Comparison of ENCODE assay signal across 9 mouse cellular contexts in genomic region chr17:56506417-56507065, GRCm38 (mm10). TPM values are rescaled to one million over a fixed set of nuclear protein-coding genes. Genes with fewer than 3 reads are reported as not detected.
DNase-seq lines count a peak whose midpoint lies in the region; ATAC-seq and TF ChIP-seq lines count a peak whose summit lies in the region.
"Had no signal": no experiment of that assay in that cellular context is flagged by ENCODE, and none has a peak within 500 bp of the region (broad histone marks: within the 10 kb centered on the region; RNA-seq: fewer than 3 reads in every experiment).

No protein-coding gene starts in this region.

- H3K36me3 ChIP-seq in embryonic facial prominence, embryonic 11.5 days (replicated peaks; ENCODE audit: control insufficient read depth, insufficient read depth, low read depth, low read length) = no peaks in the 10 kb centered on the region
- no peaks in the 10 kb centered on the region for H3K36me3 ChIP-seq in hindbrain, embryonic 13.5 days
- H3K36me3 ChIP-seq in midbrain, embryonic 14.5 days (ENCODE audit: control insufficient read depth, insufficient read depth, low read length) = no peaks in the 10 kb centered on the region

- peak overlapping the region; percentile 55; the same call in 1 of the 2 replicates for H3K9ac ChIP-seq in embryonic facial prominence, embryonic 11.5 days (replicated peaks; ENCODE audit: low read length)
- peak overlapping the region; percentile 89 for H3K9ac ChIP-seq in hindbrain, embryonic 13.5 days
- peak overlapping the region; percentile 89; the same call in 1 of the 2 replicates for H3K9ac ChIP-seq in midbrain, embryonic 14.5 days (replicated peaks; ENCODE audit: low read length)

- peak overlapping the region; percentile 81 for H3K4me2 ChIP-seq in embryonic facial prominence, embryonic 11.5 days (ENCODE audit: low read depth, low read length)
- peak overlapping the region; percentile 95 for H3K4me2 ChIP-seq in hindbrain, embryonic 13.5 days
- peak overlapping the region; percentile 99 for H3K4me2 ChIP-seq in midbrain, embryonic 14.5 days (ENCODE audit: low read length)

- peak in 1 of 2 experiments; percentile 11 for DNase-seq in layer of hippocampus, adult 2 months (ENCODE audit: low spot score in 2 of 2)
- DNase-seq in layer of hippocampus, adult 9-11 months = no peak
- no peak for DNase-seq in embryonic facial prominence, embryonic 11.5 days (ENCODE audit: low spot score)
- no peak for DNase-seq in midbrain, embryonic 14.5 days
- DNase-seq in urinary bladder, adult 2 months (ENCODE audit: low spot score) = no peak
- DNase-seq in gastrocnemius, postnatal 25 days = no peak

- no peaks in the 10 kb centered on the region; the same call in 1 of the 2 replicates for H3K9me3 ChIP-seq in embryonic facial prominence, embryonic 11.5 days (replicated peaks; ENCODE audit: control insufficient read depth, low read length)
- H3K9me3 ChIP-seq in hindbrain, embryonic 13.5 days = no peaks in the 10 kb centered on the region
- H3K9me3 ChIP-seq in midbrain, embryonic 14.5 days (ENCODE audit: control insufficient read depth, low read length) = no peaks in the 10 kb centered on the region

- no peak for TF ChIP-seq CTCF in layer of hippocampus, adult 2 months (conservative IDR thresholded peaks at IDR 0.05)

- peak overlapping the region; percentile 98 for H3K27ac ChIP-seq in layer of hippocampus, adult 2 months
- H3K27ac ChIP-seq in embryonic facial prominence, embryonic 11.5 days (replicated peaks; ENCODE audit: low read depth, low read length) = no peak overlapping the region
- peak overlapping the region; percentile 95 for H3K27ac ChIP-seq in hindbrain, embryonic 13.5 days
- H3K27ac ChIP-seq in midbrain, embryonic 14.5 days (replicated peaks; ENCODE audit: low read depth, low read length) = peak overlapping the region; percentile 95

- 60% methylated on average over 15 of the region's 15 CpGs for WGBS in embryonic facial prominence, embryonic 11.5 days
- 55% methylated on average over 15 of the region's 15 CpGs for WGBS in hindbrain, embryonic 13.5 days
- 58% methylated on average over 15 of the region's 15 CpGs for WGBS in midbrain, embryonic 14.5 days

- no peak for ATAC-seq in embryonic facial prominence, embryonic 11.5 days (replicated peaks; ENCODE audit: insufficient number of reproducible peaks, low FRiP score, low TSS enrichment, low read depth)
- peak; percentile 0; the same call in 1 of the 2 replicates for ATAC-seq in hindbrain, embryonic 13.5 days (ENCODE audit: low FRiP score)
- no peak for ATAC-seq in midbrain, embryonic 14.5 days (ENCODE audit: low FRiP score, low TSS enrichment)
- ATAC-seq in CD4-positive, CD25-positive, alpha-beta regulatory T cell, adult 4 months = no peak

- H3K4me1 ChIP-seq in embryonic facial prominence, embryonic 11.5 days (ENCODE audit: control insufficient read depth, insufficient read depth, low read length) = peaks cover 6% of the 10 kb centered on the region; the same call in 1 of the 2 replicates
- peaks cover 66% of the 10 kb centered on the region for H3K4me1 ChIP-seq in hindbrain, embryonic 13.5 days (replicated peaks)
- H3K4me1 ChIP-seq in midbrain, embryonic 14.5 days (ENCODE audit: control insufficient read depth, insufficient read depth, low read length) = peaks cover 21% of the 10 kb centered on the region; the same call in 1 of the 2 replicates

- H3K4me3 ChIP-seq in layer of hippocampus, adult 2 months = no peak overlapping the region
- peak overlapping the region; percentile 40 for H3K4me3 ChIP-seq in embryonic facial prominence, embryonic 11.5 days (ENCODE audit: low read depth, low read length)
- peak overlapping the region; percentile 57 for H3K4me3 ChIP-seq in hindbrain, embryonic 13.5 days
- H3K4me3 ChIP-seq in midbrain, embryonic 14.5 days (replicated peaks; ENCODE audit: low read depth, low read length) = peak overlapping the region; percentile 58

- peaks cover 17% of the 10 kb centered on the region for H3K27me3 ChIP-seq in embryonic facial prominence, embryonic 11.5 days (ENCODE audit: control insufficient read depth, insufficient read depth, low read length)
- peaks cover 24% of the 10 kb centered on the region for H3K27me3 ChIP-seq in hindbrain, embryonic 13.5 days
- H3K27me3 ChIP-seq in midbrain, embryonic 14.5 days (ENCODE audit: control insufficient read depth, insufficient read depth, low read length) = peaks cover 16% of the 10 kb centered on the region

RNA-seq across cellular contexts. Expression of gene Znrf4, which starts 5.7 kb away (rescaled TPM):
- not detected for total RNA-seq in layer of hippocampus, adult 2 months (2021)
- polyA plus RNA-seq in embryonic facial prominence, embryonic 11.5 days (2014; fragmentation: Nextera tagmentation; extraction: Ambion mirVana) = not detected in 2 replicates
- not detected in 2 replicates for polyA plus RNA-seq in hindbrain, embryonic 13.5 days (2015; fragmentation: Nextera tagmentation; extraction: Ambion mirVana)
- not detected in 2 replicates for polyA plus RNA-seq in midbrain, embryonic 14.5 days (2014; fragmentation: Nextera tagmentation; extraction: Ambion mirVana)
- not detected in 2 replicates for polyA plus RNA-seq in urinary bladder, adult 2 months (2012; rRNA removed)
- polyA plus RNA-seq in CD4-positive, CD25-positive, alpha-beta regulatory T cell, adult 4 months (2017; shearing (Covaris generic)) = not detected
- not detected for total RNA-seq in gastrocnemius, postnatal 25 days (2021)
- polyA plus RNA-seq: large intestine, adult 2 months had no signal

RNA-seq across cellular contexts. Expression of gene Ptprs, which starts 30.3 kb away (rescaled TPM):
- total RNA-seq in layer of hippocampus, adult 2 months (2021) = 100 to 1,000 TPM; 666 to 670 TPM
- 80.1 and 81.5 TPM in 2 replicates for polyA plus RNA-seq in embryonic facial prominence, embryonic 11.5 days (2014; fragmentation: Nextera tagmentation; extraction: Ambion mirVana)
- polyA plus RNA-seq in hindbrain, embryonic 13.5 days (2015; fragmentation: Nextera tagmentation; extraction: Ambion mirVana) = 273 TPM in 2 replicates
- 304 and 345 TPM in 2 replicates for polyA plus RNA-seq in midbrain, embryonic 14.5 days (2014; fragmentation: Nextera tagmentation; extraction: Ambion mirVana)
- 313 and 341 TPM in 2 replicates for polyA plus RNA-seq in urinary bladder, adult 2 months (2012; rRNA removed)
- 1 to 10 TPM; 5.5 to 8.9 TPM for polyA plus RNA-seq in CD4-positive, CD25-positive, alpha-beta regulatory T cell, adult 4 months (2017; shearing (Covaris generic))
- total RNA-seq in gastrocnemius, postnatal 25 days (2021) = 10 to 100 TPM; 37.7 to 39.6 TPM

RNA-seq across cellular contexts. Expression of gene Gm20219, which starts 47.6 kb away (rescaled TPM):
- total RNA-seq in layer of hippocampus, adult 2 months (2021) = 1 to 10 TPM; 3.5 to 5.1 TPM
- polyA plus RNA-seq in embryonic facial prominence, embryonic 11.5 days (2014; fragmentation: Nextera tagmentation; extraction: Ambion mirVana) = 0.70 and 0.77 TPM in 2 replicates
- polyA plus RNA-seq in hindbrain, embryonic 13.5 days (2015; fragmentation: Nextera tagmentation; extraction: Ambion mirVana) = 1.2 and 1.8 TPM in 2 replicates
- 0.95 and 1.2 TPM in 2 replicates for polyA plus RNA-seq in midbrain, embryonic 14.5 days (2014; fragmentation: Nextera tagmentation; extraction: Ambion mirVana)
- polyA plus RNA-seq in urinary bladder, adult 2 months (2012; rRNA removed) = 15.6 and 22.1 TPM in 2 replicates
- 1 to 10 TPM; 3.1 to 3.2 TPM for polyA plus RNA-seq in CD4-positive, CD25-positive, alpha-beta regulatory T cell, adult 4 months (2017; shearing (Covaris generic))
- under 1 TPM; 0.43 to 0.78 TPM for total RNA-seq in gastrocnemius, postnatal 25 days (2021)
